Mouse (Mus musculus): ENCODE results near the gene Fzr1. TPM values are rescaled to one million over a fixed set of nuclear protein-coding genes. Genes with fewer than 3 reads are reported as not detected.

Fzr1 gene
- polyA plus RNA-seq, 1 experiment, result 61.6 TPM

GRCm38 (mm10) chr10:81326858-81327257 is 51.5 kb downstream of the Fzr1 start:
- H3K79me3 ChIP-seq (ENCODE audit: low read depth), result peaks cover 14% of the 10 kb centered on the region
- TF ChIP-seq USF1 (IDR thresholded peaks at IDR 0.05; ENCODE audit: low read depth) (no peak), CEBPB (IDR thresholded peaks at IDR 0.05; ENCODE audit: low read depth) (no peak), FOSL1 (IDR thresholded peaks at IDR 0.05; ENCODE audit: insufficient read depth, low read length, poor library complexity, severe bottlenecking) (no peak)
- peaks cover 21% of the 10 kb centered on the region for H3K79me2 ChIP-seq (ENCODE audit: control insufficient read depth, insufficient read depth)
- no peak overlapping the region for H3ac ChIP-seq (ENCODE audit: control insufficient read depth, insufficient read length, low read depth)
- H3K27me3 ChIP-seq (ENCODE audit: control insufficient read depth, insufficient read depth, insufficient read length), result no peaks in the 10 kb centered on the region
- peaks cover 50% of the 10 kb centered on the region for H3K36me3 ChIP-seq (ENCODE audit: control insufficient read depth, insufficient read depth)
- no peak overlapping the region for H3K4me3 ChIP-seq (ENCODE audit: insufficient read depth, poor library complexity, severe bottlenecking)

GRCm38 (mm10) chr10:81325781-81326180 is 52.5 kb downstream of the Fzr1 start:
- peaks cover 50% of the 10 kb centered on the region for H3K36me3 ChIP-seq (ENCODE audit: control insufficient read depth, insufficient read depth)
- no peak overlapping the region for H3ac ChIP-seq (ENCODE audit: control insufficient read depth, insufficient read length, low read depth)
- peaks cover 30% of the 10 kb centered on the region for H3K79me2 ChIP-seq (ENCODE audit: control insufficient read depth, insufficient read depth)
- TF ChIP-seq MYOD1 (IDR thresholded peaks at IDR 0.05; ENCODE audit: control insufficient read depth, insufficient read length, low read depth), result no peak
- peaks cover 20% of the 10 kb centered on the region for H3K79me3 ChIP-seq (ENCODE audit: low read depth)
- no peaks in the 10 kb centered on the region for H3K27me3 ChIP-seq (ENCODE audit: control insufficient read depth, insufficient read depth, insufficient read length)
- no peak overlapping the region for H3K4me3 ChIP-seq (ENCODE audit: insufficient read depth, poor library complexity, severe bottlenecking)

GRCm38 (mm10) chr10:81325176-81325575 is 53.1 kb downstream of the Fzr1 start:
- Histone ChIP-seq H3K4me3 (ENCODE audit: insufficient read depth, poor library complexity, severe bottlenecking) (no peak overlapping the region), H3K36me3 (ENCODE audit: control insufficient read depth, insufficient read depth) (peaks cover 50% of the 10 kb centered on the region), H3K79me3 (ENCODE audit: low read depth) (peaks cover 20% of the 10 kb centered on the region), H3K79me2 (ENCODE audit: control insufficient read depth, insufficient read depth) (peaks cover 30% of the 10 kb centered on the region), H3K27me3 (ENCODE audit: control insufficient read depth, insufficient read depth, insufficient read length) (no peaks in the 10 kb centered on the region), H3ac (ENCODE audit: control insufficient read depth, insufficient read length, low read depth) (no peak overlapping the region)
- TF ChIP-seq FOSL1 (IDR thresholded peaks at IDR 0.05; ENCODE audit: insufficient read depth, low read length, poor library complexity, severe bottlenecking), result no peak

- Histone ChIP-seq H3K36me3 (ENCODE audit: control insufficient read depth, insufficient read depth) (peaks cover 50% of the 10 kb centered on the region), H3K27me3 (ENCODE audit: control insufficient read depth, insufficient read depth, insufficient read length) (no peaks in the 10 kb centered on the region), H3K4me3 (ENCODE audit: insufficient read depth, poor library complexity, severe bottlenecking) (no peak overlapping the region), H3ac (ENCODE audit: control insufficient read depth, insufficient read length, low read depth) (no peak overlapping the region), H3K79me2 (ENCODE audit: control insufficient read depth, insufficient read depth) (peaks cover 30% of the 10 kb centered on the region), H3K79me3 (ENCODE audit: low read depth) (peaks cover 20% of the 10 kb centered on the region)
- TF ChIP-seq MYOG (IDR thresholded peaks at IDR 0.05; ENCODE audit: control insufficient read depth, extremely low read depth, insufficient read length) (no peak), CEBPB (IDR thresholded peaks at IDR 0.05; ENCODE audit: low read depth) (no peak), USF1 (IDR thresholded peaks at IDR 0.05; ENCODE audit: low read depth) (no peak), MYOD1 (IDR thresholded peaks at IDR 0.05; ENCODE audit: control insufficient read depth, insufficient read length, low read depth) (no peak), MAX (IDR thresholded peaks at IDR 0.05) (no peak), CTCF (IDR thresholded peaks at IDR 0.05; ENCODE audit: control insufficient read depth, insufficient read depth, insufficient read length) (no peak), FOSL1 (IDR thresholded peaks at IDR 0.05; ENCODE audit: insufficient read depth, low read length, poor library complexity, severe bottlenecking) (no peak)
Observed at GRCm38 (mm10) chr10:81323791-81324530, 54.4 kb downstream of the Fzr1 start.

- Histone ChIP-seq H3K79me3 (ENCODE audit: low read depth) (peaks cover 20% of the 10 kb centered on the region), H3K36me3 (ENCODE audit: control insufficient read depth, insufficient read depth) (peaks cover 52% of the 10 kb centered on the region), H3ac (ENCODE audit: control insufficient read depth, insufficient read length, low read depth) (no peak overlapping the region), H3K4me3 (ENCODE audit: insufficient read depth, poor library complexity, severe bottlenecking) (no peak overlapping the region), H3K79me2 (ENCODE audit: control insufficient read depth, insufficient read depth) (peaks cover 30% of the 10 kb centered on the region), H3K27me3 (ENCODE audit: control insufficient read depth, insufficient read depth, insufficient read length) (no peaks in the 10 kb centered on the region)
- TF ChIP-seq MYOD1 (IDR thresholded peaks at IDR 0.05; ENCODE audit: control insufficient read depth, insufficient read length, low read depth) (no peak), MYOG (IDR thresholded peaks at IDR 0.05; ENCODE audit: control insufficient read depth, extremely low read depth, insufficient read length) (no peak)
Observed at GRCm38 (mm10) chr10:81323141-81323775, 55.1 kb downstream of the Fzr1 start.

GRCm38 (mm10) chr10:81322444-81322843 is 55.9 kb downstream of the Fzr1 start:
- peak overlapping the region; percentile 99 for H3K4me3 ChIP-seq (ENCODE audit: insufficient read depth, poor library complexity, severe bottlenecking)

More at GRCm38 (mm10) chr10:81322444-81322843, 55.9 kb downstream of the Fzr1 start:
- Histone ChIP-seq H3ac (ENCODE audit: control insufficient read depth, insufficient read length, low read depth) (peak overlapping the region; percentile 37), H3K27me3 (ENCODE audit: control insufficient read depth, insufficient read depth, insufficient read length) (no peaks in the 10 kb centered on the region), H3K79me3 (ENCODE audit: low read depth) (peaks cover 20% of the 10 kb centered on the region), H3K79me2 (ENCODE audit: control insufficient read depth, insufficient read depth) (peaks cover 30% of the 10 kb centered on the region), H3K36me3 (ENCODE audit: control insufficient read depth, insufficient read depth) (peaks cover 60% of the 10 kb centered on the region)
- TF ChIP-seq CTCF (IDR thresholded peaks at IDR 0.05; ENCODE audit: control insufficient read depth, insufficient read depth, insufficient read length), result no peak

Measured in C2C12 (cell line).